Mouse (Mus musculus) lung, postnatal 0 days (tissue): ENCODE measurements around the gene Rpl28.
"Not testable (repeated sequence)": the region's sequence is repeated elsewhere in the genome, so short reads cannot be mapped to it uniquely, and the experiment has no call there.

Experiments used
- CTCF ChIP-seq: IDR thresholded peaks from 2 replicates; pipeline ENCODE4 v1.5.1; 2016; ENCODE audit warnings: antibody characterized with exemption, mild to moderate bottlenecking
- EP300 ChIP-seq: IDR thresholded peaks from 2 replicates; pipeline ENCODE4 v1.6.1; 2016; ENCODE audit warnings: antibody characterized with exemption, mild to moderate bottlenecking, control low read depth

- TF ChIP-seq EP300, CTCF: not testable (repeated sequence)
These were observed 574 bp downstream of the Rpl28 start for GRCm38 (mm10) chr7:4793248-4793647.
